Mouse (Mus musculus) layer of hippocampus, postnatal 36 days (tissue): ENCODE results near the gene Gdf15. TPM values are rescaled to one million over a fixed set of nuclear protein-coding genes. Genes with fewer than 3 reads are reported as not detected.

Source experiments
- DNase-seq, 2 experiments: peaks; one replicate each; pipeline ENCODE4 v3.0.0; 2022
- total RNA-seq, 2 experiments: library from RNA; stranded (reverse); gene quantifications; 2 replicates each; pipeline ENCODE4 v1.2.3; 2021

The Gdf15 gene
- total RNA-seq = not detected

GRCm38 (mm10) chr8:70632346-70632892, at the start of gene Gdf15:
TSS of gene Gdf15 (minus strand) at chr8:70632456.
- no peak for DNase-seq

GRCm38 (mm10) chr8:70681410-70681809, 49.2 kb upstream of the Gdf15 start:
- DNase-seq = no peak

DNA sequence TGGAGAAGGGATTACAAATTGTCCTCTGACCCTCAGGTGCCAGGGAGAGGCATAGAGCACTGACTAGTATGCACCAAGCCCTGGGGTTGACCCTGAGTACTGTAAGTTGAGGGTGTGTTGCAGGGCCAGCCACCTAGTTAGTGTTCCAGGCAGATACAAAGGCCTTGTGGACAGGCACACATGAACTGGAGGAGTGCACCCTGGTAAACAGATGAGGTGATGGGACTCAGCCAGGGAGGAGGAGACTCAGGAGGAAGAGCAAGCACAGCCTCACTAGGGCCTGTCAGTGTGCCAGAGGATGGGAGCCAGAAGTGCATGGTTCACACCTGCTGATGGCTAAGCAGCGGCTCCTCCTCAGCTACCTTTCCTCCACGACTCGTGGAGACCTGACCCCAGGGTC, 47.8 kb upstream of the Gdf15 start:
- DNase-seq = no peak

- no peak for DNase-seq
Observed at GRCm38 (mm10) chr8:70679404-70679803, 47.1 kb upstream of the Gdf15 start.

DNA sequence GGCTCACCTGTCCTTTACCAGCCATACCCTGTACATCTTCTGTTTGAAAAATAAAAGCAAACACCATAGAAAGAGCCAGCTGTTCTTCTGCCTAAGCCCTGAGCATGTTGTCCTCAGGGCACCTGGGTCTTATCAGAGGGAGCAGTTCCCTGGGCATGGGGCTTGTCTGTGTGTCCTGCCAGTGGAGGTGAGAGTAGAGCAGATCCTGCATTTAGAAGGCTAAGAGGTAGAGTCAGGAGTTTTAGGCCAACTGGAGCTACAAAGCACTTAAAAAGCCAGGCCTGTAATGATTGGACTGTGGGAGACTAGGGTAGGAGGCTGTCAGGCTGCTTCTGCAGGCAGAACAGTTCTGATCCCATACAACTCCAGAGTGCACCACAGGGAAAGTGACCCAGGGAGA, 46.4 kb upstream of the Gdf15 start:
- DNase-seq = no peak

- DNase-seq = no peak
Observed at GRCm38 (mm10) chr8:70677451-70678080, 45.3 kb upstream of the Gdf15 start.

DNA sequence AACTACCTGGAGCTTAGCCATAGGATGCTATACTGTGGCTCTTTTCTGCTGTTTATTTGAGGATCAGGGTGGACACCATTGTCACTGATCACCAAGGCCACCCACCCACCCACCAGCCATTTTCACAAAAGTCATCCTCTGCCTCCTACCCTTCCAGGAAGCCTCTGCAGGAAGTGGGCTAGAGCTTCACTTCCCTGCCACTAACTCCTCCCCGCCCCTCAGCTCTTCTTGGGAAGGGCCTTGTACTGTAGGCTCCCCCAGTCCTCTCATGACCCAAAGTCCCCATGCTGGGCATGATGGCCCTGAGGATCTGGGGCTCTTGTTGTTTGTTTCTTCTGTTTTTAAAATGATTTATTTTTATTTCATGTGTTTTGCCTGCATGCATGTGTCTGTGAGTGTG, 43.1 kb upstream of the Gdf15 start:
- no peak for DNase-seq

GRCm38 (mm10) chr8:70674716-70675115, 42.5 kb upstream of the Gdf15 start:
- no peak for DNase-seq

DNA sequence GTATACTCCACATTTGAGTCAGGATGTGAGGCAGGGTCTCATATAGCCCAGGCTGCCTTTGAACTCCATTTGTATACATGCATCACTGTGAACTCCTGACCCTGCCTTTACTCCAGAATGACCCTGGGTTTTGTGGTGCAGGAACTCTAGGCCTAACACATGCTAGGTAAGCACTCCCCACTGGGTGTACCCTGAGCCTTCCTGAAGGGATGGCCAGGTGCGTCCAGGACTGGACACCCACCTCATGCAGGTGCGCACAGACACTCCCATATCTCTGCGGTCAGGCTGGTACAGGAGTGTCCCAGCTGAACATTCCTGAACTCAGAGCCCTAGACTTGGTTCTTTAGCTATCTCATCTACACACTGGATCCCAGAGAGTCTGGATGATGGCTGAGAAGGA, 41.9 kb upstream of the Gdf15 start:
- DNase-seq = no peak

GRCm38 (mm10) chr8:70673079-70673856, 41.0 kb upstream of the Gdf15 start, which contains the start of gene Lsm4:
TSS of gene Lsm4 (plus strand) at chr8:70673248.
- peak; percentile 98 to 99 for DNase-seq

- no peak for DNase-seq
Observed at GRCm38 (mm10) chr8:70672325-70673078, 40.2 kb upstream of the Gdf15 start.

- no peak for DNase-seq
Observed at GRCm38 (mm10) chr8:70671615-70672324, 39.5 kb upstream of the Gdf15 start.

DNA sequence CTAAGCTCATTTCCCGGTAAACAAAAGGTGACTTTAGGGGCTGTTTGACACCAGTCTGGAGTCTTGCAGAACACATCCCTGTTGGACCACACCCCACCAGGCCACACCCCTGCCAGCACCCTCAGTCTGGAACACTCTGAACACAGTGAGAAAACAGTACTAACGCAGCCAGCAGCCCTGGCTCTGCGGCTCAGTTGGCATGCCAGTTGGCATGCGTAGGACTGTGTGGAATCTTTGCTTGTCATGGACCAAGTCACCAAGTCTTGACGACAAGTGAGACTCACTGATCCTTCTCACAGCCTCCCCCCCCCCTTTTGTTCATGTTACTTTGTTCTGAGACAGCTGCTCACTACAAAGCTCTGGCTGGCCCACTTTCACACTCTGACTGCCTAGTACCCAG, 34.8 kb upstream of the Gdf15 start:
- peak; percentile 65 to 73 for DNase-seq

DNA sequence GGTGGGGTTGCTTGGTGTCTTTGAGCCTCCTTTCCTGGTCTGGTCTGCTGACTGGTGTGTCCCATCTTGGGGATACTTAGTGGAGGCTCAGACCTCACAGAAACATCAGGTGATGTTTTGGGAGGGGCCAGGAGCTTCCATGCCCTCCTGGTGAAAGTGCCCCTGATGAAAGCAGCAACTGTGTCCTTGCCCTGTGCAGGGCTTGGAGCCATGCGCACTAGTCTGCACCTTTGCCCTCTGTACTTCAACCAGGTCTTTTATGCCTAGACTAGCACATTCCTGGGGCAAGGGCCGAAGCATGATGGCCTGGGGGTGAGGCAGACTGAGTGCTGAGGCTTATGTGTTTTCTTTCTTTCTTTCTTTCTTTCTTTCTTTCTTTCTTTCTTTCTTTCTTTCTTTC, 33.3 kb upstream of the Gdf15 start:
- no peak for DNase-seq

DNA sequence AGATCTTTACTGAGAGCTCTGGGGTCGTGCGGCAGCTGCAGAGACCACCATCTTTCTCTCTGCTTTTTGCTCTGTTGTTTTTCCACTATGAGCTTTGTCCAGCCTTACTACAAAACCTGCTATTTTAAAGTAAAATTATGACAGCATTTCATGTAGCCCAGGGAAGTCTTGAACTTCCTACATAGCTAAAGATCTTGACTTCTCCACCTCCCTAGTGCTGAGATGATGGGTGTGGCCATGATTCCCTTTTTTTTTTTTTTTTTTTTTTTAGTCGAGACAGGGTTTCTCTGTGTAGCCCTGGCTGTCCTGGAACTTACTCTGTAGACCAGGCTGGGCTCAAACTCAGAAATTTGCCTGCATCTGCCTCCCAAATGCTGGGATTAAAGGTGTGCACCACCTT, 32.4 kb upstream of the Gdf15 start:
- DNase-seq = no peak

- DNase-seq = no peak
Observed at GRCm38 (mm10) chr8:70663691-70664090, 31.4 kb upstream of the Gdf15 start.

DNA sequence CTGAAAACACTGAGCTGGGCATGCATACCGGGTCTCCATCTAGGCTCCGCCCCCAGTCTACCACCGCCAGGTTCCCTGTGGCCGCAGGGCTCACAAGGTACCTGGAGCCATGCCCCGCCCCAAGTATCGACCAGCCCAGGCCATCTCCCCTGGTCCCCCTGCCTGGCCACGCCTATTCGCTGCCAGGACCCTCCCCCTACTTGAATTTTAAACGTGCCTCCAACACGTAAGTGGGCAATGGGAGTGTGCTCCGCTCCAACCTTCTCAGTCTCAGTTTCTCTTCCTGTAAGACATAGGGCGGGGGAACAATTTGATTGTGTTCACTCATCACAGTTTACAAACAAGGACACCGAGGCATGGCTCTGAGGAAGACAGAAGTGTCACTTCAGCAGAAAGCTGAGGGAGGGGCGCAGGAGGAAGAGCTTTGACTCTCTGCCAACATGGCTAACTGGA, 28.0 kb upstream of the Gdf15 start, which contains the start of gene Pgpep1:
Gene Pgpep1, minus strand, starts transcription at position 116 of the 453 bp plus-strand sequence.
- no peak for DNase-seq

GRCm38 (mm10) chr8:70659604-70660272, 27.5 kb upstream of the Gdf15 start:
- peak; percentile 78 for DNase-seq

GRCm38 (mm10) chr8:70658897-70659603, 26.8 kb upstream of the Gdf15 start:
- no peak for DNase-seq

DNA sequence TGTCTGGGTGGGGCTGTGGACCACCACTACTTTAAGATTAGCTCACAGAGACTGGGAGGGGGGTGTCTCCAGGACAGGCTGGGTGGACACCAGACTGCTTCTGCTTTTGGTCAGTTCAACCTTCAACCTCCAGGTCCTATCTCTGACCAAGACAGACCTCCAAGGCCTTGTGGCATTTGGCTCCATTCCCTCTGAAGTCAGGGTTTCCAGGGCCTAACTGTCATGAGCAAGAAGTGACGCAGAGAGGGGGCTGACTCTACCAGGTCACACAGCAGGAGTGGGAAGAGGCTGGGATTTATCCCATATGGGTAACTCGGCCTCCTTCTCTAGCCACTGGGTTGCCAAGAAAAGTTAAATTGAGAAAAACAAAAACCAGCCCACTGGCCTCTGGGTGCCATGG, 25.5 kb upstream of the Gdf15 start:
- DNase-seq = no peak

- no peak for DNase-seq
Observed at GRCm38 (mm10) chr8:70657214-70657613, 25.0 kb upstream of the Gdf15 start.
